Mouse (Mus musculus) embryo, embryonic 11.5 days (tissue): Measurements from ENCODE around the gene Rplp1.
A peak's percentile ranks its signal among the peaks of the same experiment; 100 is the strongest.

Source experiments
- DNase-seq: peaks from one replicate; pipeline ENCODE4 v3.0.0-alpha.2; 2012; ENCODE audit warnings: low read depth, low spot score

The Rplp1 gene

DNA sequence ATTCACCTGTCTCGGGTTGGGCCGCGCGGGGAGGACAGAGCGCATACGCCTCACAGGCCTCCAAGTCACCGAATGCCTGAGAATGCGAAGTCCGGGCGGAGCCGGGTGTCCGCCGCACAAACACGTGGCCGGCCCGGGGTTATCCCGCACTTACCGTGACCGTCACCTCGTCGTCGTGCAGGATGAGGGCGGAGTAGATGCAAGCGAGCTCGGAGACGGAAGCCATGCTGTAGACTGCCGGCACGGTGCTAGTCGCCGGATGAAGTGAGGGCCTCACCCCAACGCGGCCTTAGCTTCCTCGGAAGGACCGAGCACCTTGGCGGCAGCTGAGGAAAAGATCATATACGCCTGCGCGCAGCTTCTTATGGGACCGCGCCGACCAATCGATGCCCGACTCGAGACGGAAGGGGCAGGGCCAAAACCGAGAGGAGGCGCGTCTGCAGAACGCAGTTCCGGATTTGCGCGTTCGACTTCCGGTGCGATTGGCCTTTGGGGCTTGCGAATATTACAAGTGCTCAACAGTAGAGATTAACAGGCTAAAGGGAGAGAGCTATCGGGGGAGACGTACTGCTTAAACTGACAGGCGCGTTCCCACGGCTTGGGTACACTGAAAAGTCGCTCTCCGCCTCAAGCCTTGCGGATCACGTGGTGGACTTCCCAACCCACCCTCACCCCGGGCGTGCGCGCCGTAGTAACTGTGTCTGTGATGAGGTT lies at the start of gene Rplp1:
Gene Rplp1, minus strand, starts transcription at position 340 of the 714 bp plus-strand sequence.
- peak; percentile 90 for DNase-seq

DNA sequence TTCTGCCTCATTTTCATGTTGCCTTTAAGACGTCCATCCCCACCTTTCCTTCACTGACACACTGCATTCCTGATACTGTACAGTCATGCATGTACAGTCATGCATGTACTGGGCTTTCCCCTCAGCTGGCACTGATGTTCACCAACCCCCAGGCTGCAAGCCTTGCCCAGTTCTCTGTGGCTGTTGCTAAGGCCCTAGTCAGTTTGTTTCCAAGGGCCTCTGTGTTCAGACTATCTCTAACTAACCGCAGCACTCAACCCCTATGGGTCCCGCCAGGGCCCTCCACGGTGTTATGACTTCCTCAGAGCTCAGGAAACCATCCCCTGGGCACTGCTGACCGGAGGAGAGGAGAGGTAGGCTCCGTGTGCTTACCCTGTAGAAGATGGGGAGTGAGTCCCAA lies 49.0 kb upstream of the Rplp1 start:
- DNase-seq: no peak

DNA sequence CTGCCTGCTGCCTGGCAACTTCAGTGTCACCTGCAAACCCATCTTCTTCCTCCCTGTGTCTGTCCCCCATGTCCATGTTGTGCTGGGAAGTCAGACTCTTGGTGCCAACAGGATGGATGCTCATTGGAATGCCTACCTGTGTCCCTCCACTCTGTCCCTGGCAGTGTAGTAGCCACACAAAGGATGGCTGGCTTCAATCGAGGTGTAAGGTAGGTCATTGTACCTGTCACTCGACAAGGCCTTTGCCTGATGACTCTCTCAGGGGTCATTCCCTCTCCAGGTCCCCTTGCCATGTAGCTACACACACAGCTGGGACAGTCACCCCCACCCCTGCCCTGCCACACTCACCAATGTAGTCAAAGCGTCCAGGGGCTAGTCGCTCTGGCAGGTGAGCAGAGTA lies 46.8 kb upstream of the Rplp1 start:
- DNase-seq: no peak

DNA sequence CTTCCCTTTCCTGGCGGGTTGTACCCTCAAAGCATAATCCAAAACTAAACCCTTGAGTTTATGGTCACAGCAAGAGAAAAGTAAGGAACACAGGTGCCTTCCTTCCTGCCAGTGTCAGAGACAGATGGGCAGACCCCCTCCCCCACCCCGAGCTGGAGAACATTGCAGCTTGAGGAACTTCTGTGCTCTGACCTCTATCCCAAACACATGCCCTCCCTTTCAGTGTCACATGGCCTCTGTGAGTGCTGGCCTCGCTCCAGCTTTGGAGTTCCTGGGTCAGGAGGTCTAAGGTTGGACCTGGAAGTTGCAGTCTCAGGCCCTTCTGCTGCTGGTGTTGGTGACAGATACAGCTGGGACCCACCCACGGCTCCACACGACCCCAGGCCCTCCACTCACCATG lies 46.4 kb upstream of the Rplp1 start:
- no peak for DNase-seq

DNA sequence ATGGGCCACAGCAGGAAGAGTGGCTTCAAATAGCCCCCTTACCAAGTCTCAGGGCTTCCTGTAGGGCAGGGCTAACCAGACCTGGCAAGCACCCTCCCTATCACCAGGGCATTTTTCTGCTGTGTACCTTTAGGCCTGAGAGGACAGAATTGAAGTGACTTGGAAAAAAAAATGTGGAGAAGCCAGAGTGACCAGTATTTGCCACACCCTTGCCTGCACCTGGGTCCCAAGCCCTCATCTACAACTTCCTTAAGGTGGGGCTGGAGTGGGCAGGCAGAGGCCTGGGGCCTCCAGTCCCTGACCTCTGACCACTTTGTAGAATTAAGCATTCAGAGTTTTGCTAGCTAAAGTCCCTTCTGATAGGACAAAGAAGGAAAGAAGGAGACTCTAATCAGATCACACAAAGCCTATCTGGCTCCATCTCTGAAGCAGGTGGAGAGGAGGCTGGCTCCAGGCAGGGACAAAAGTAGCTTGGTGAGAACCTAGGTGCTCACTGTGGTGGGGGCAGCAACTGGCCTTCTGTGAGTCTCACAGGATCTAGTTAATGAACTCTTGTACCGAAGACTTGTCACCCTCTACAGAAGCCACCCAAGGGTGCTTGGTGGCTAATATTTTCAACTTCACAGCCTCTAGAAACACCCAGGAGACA lies 45.7 kb upstream of the Rplp1 start:
- DNase-seq: no peak

DNA sequence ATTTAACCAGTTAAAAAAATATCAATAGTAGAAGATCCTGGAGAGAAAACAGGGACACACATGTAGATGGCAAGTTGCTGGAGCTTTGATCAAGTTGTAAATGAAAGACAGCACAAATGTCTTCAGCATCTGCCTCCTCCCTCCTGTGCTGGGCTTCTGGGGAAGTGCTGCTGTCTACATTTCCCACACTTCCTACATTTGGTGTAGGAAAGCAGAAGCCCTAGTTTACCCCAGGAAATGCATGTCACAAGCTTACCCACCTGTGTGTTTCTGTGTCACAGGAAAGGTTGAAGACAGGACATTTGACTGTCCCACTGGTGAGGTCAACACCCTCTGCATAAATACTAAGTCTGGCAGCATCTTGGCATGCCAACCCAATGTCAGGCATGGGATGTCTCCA lies 40.4 kb upstream of the Rplp1 start:
- no peak for DNase-seq

DNA sequence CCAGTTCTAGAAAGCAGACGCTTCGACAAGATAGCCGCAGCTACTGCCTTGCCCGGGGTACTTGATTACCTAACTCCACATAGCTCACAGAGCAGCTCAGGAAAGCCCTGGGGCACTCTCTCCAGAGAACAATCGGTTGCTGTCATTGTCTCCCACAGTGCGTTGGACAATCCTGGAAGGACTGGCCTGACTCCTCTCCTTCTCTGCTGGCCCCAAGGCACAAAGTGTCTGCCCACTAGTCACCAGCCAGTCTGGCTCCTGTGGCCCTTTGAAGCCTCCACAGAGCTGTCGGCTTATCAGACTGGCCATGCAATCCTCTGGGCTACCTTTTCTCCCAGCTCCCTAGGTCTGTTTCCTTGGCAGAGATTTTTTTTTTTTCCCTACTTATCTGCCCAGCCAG lies 37.9 kb upstream of the Rplp1 start:
- no peak for DNase-seq

DNA sequence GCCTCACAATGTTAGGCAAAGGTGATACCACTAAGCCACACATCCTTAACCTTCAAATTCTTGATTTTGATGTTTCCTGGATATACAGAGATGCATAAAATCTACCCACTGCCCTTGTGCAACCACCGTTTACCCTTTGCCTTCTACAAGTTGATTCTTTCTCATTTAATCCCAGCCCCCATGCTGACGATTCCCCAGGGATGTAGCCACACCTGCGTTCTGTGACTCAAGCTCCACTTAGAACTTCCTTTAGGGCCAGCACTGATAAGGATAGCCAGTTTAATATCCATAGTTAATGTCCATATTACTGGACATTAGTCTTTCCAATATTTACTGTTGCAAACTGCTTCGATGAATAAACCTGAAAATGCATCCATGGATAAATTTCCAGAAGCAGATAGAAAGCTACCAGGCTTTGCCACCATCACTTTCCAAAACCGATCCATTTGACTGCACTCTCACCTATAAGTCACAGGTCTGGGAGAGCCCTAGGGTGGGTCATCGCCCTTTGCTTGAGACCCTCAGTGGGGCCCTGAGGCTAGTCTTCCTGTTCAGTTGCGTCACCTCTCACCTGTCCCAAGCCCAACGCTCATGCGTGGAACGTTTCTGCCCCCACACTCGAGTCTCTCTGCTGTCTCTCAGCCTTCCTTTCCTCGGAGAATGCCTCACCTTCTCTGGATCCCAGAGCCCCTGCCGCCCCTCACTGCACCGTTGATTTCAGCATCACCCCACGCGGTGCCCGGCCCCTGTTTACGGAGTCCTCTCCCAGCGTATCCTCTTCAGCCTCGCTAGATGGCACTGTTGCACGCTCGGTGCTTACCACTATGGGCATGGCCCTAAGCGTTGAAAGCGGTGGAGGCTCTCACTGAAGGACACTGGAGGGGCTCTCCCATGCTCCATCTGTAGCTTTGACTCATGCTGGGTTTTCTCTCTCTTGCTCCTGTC lies 33.3 kb upstream of the Rplp1 start:
- peak; percentile 84 for DNase-seq

DNA sequence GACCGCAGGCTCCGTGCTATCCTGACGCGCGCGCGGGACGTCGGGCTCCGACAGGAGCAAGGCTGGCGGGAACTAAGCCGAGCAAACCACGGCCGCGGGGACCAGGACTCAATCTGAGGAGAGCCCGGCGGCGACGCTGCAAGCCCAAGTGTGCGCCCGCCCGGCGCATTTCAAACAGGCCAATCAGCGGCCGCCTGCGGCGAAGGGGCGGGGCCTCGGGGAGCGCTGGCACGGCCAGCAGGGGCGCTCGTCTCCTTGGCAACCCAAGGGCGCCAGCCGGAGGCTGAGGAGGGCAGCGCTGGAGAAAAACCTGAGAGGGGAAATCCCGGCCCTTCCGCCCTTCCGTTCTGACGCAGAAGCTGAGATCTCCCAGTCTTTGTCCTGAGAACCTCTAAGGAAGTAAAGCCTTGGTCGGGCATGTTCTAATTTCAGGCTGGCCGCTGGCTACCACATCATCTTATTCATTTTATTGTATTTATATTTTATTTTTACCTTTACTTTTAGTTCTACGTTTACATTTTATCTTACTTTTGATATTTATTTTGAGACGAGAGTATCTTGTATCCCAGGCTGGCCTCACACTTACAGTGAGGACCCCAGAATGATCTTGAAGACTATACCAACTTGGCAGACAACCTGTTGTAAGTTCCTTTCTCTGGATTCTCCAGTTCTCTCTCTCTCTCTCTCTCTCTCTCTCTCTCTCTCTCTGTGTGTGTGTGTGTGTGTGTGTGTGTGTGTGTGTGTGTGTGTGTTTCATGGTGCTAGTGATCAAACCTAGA lies 32.5 kb upstream of the Rplp1 start, which contains the start of gene Kif23:
Gene Kif23, minus strand, starts transcription at position 152 of the 779 bp plus-strand sequence.
- peak; percentile 95 for DNase-seq

DNA sequence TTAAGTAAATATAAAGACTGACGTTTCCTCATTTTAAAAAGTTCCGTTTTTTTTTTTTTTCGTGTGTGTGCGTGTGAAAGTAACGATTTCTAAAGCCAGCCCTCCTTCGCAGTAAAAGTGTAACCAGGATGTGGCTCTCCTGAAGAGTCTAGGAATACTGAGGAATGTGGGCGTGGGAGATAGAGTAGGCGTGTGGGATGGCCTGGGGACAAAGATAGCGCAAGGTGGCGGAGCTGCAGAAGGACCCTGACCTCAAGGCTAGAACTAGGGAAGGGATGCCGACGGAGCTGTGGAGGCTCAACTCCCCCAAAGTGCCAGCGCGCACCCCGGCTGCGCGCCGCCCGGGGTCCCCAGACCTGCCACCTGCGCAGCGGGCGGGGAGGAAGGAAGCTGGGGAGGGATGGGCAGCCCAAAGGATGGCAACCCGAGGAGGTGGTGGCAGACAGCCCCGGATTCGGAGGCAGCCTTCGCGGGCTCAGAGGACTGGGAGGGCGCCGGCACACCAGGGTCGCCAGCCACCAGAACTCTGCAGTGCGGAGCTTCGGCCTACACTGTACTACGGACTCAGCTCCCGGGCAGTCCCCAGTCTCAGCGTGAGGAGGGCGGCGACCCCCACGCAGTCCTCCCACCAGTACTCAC lies 31.8 kb upstream of the Rplp1 start:
- DNase-seq: no peak

DNA sequence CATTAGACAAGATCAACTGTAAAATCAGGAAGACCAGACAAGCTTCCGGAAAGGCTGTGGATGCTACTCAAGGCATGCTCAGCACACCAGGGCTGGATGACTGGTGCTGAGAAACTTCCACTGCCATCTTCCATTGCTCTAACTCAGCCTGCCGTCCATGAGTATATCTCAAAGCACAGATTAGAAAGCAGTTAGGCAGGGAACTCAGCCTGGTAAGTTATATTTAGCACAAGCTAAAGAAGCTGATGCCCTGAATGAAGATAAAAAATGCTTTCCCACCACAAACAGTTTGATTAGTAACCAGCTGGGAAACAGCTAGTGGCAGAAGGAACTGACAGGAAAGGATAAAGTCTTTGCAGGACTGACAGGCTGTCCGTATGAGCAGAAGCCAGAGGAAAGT lies 26.7 kb upstream of the Rplp1 start:
- DNase-seq: no peak

DNA sequence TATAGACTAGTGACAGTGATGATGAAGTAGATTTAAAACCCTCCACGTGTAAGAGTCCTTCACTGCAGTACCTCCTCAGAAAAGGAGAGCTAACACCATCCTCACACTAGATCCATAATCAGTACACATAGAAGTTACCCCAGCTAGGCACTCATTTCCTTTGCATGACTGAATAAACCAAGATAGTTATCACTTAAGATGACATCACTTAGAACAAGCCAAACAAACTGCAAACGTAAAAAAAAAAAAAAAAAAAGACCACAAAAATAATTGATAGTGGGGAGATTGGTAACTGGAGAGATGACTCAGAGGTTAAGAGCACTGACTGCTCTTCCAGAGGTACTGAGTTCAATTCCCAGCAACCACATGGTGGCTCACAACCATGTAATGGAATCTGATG lies 19.0 kb upstream of the Rplp1 start:
- no peak for DNase-seq

DNA sequence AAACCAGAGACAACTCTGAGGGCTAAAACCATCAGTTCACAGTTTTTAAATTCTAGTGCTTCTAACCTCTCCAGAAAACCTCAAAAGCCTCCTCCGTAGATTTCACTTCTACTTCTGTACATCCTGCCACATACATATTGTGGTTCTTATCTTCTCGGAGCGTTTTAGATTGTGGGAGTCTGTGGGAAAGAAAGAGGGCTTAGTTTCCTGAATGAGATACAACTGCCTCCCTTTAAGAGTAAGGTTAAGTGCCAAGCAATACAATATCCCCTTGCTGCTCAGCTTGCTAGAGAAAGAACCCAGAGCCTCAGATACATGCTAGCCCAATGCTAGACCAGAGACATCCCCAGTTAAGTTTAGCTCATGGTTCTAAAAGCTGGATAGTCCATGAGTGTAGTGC lies 17.7 kb upstream of the Rplp1 start:
- DNase-seq: no peak

DNA sequence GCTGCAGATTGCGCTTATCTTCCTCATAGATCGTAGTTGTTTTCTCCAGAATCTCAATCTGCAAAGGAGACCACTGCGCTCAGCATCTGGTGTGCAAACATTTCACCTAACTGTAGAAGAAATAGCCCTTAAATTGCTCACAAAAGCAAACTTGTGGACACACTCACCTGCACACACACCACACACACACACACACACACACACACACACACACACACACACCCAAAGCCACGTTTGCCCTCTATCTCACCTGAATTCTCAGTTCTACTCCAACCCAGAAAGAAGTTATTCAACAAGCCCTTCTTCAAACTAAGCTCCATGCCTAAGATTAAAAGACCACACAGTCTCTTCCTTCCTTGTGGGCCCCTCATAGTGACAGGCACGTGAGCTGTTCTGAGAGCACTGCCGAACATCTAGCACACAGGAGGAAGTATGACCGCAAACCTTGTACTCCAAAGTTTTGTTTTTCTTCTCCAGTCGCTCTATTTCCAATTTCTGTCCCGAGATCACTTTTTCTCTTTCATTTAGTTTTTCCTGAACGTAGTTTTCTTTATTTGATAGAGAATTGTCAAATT lies 10.8 kb upstream of the Rplp1 start:
- DNase-seq: no peak

DNA sequence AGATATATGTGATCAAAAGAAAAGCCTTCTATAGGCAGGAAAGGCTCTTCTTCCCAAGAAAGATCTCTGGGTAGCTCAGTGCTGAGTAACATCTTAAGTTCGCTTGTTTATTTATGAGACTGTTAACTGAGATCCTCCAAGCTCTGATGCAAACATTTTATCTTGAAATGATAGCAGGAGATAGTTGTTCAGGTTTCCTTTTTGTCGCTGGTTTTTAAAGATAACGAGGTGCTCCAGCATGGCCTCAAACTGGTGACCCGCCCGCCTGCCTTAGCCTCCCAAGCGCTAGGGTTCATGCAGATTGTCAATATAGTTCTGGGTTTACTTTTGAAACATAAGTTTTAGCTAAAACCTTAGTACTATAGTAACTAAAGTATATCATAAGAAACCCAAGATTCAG lies 6.0 kb upstream of the Rplp1 start:
- DNase-seq: no peak

DNA sequence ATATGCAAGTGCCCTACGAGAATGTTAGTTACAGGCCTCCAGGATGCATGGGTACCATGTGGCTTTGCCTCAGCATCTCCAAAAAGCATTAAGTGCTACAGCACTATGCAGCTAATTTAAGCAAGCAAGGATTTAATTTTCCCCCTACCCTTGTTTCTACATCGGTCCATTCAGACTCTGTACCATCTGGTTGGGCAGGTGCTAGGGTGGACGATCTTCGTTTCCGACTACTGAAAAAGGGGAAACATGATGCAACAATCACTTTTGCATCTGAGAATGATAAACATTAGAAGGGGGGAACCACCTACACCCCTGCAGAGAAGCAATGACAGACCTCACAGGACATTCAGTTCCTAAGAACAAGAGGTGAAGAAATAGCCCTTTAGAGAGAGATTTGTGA lies 5.1 kb upstream of the Rplp1 start:
- DNase-seq: no peak

DNA sequence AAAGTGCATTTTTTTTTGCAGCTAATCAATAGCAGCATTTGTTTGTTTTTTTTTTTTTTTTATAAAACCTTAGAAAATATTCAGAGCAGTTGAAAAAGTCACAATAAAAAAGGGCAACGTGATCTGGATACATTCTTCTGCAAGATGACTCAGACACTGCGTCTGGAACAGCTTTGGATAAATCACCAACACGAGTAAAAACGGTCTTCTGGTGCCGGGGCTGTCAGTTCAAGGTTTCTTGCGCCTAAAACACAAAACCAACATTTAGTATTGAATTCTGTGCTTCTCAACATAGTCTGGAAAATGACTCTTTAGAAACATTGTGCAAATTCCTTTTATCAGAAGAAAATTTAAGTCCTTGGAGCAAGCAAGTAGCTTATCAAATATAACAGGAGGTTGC lies 3.1 kb upstream of the Rplp1 start:
- no peak for DNase-seq

DNA sequence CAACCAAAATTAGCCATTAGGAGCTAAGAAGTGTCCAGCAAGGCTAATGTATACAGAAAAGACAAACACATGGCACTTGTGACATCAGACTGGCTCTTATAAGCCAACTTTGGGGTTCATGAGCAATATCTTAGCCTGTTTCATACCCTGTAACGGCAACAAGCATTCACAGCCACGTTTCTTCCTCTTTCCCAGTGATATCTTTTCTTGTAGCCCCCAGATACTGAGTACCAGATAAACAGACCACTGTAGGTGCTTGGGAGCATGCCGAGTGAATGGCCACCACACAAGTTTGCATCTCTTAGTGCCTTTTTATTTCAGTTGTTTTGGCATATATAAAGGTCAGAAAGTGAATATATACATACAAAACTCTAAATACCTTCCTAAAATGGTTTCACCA lies 2.6 kb upstream of the Rplp1 start:
- DNase-seq: no peak

DNA sequence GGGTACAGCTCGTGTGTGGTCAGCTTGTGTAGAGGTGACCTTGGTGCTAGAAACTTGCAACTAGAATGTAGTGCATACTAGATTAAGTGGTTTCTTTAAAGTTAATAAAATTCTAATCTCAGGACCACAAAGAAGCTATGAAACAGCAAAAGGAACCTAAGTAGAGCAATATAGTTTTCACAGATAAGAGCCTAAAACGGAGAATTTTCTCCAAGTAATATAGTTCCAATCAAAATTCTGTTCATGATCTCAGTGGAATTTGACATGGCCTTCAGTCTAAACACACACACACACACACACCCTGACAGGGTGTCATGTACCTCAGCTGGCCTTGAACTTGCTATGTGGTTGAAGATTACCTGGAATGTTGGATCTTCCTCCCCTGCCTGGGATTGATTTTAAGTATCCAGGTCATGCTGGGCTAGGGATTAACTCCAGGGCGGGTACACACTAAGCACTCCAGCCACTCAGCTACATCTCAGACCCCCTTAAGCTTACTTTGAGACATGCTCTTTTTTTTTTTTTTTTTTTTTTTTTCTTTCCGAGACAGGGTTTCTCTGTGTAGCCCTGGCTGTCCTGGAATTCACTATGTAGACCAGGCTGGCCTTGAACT lies 1.2 kb upstream of the Rplp1 start:
- DNase-seq: no peak

DNA sequence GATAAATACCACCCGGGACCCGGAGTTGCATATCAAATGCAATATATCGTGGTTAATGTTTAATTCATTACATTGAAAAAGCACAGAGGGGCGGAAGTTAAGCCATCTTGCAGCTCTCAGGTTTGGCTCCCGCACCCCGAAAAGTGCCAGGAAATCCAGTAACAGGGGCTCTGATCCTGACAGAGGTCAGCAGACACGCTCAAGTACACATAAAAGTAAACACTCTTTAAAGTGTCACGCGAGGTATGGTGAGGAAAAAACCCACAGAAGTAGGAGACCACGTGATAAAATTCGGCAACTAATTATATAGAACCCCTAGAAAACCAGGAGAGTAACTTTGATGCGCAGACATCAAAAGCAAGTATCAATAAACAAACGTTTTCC lies 567 bp upstream of the Rplp1 start:
- DNase-seq: no peak
